In the genomic region with DNA sequence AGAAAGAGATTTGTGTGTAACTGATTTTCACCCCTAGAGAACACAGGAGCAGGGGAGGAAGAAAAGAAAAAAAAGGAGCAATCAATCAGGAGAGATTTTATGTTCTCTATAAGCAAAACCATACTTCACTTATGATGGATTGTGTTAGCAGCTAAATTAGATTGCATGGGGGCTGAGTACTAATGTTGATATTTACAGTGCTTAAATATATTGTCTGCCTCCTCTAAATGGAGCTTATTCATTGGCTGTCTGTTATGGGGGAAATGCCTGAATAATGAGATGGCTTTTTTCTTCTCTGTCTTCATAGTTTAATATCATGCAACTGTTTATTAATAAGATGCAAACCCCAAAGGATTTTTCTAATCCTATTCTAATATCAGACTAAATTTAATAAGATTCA, we compare ENCODE assay signal across 15 mouse cellular contexts.
"Had no signal": no experiment of that assay in that cellular context is flagged by ENCODE, and none has a peak within 500 bp of the region (broad histone marks: within the 10 kb centered on the region; RNA-seq: fewer than 3 reads in every experiment).

No protein-coding gene starts in this region.

- H3K27ac ChIP-seq: stomach, embryonic 15.5 days; stomach, postnatal 0 days had no signal

- DNase-seq: retina, postnatal 1 day; right cerebral cortex, adult 18-20 months; right cerebral cortex, postnatal 14 days; right cerebral cortex, postnatal 25 days; right cerebral cortex, postnatal 4 days; spleen, adult 18-20 months; thymus, adult 18-20 months; thymus, adult 2 months; thymus, postnatal 14 days; thymus, postnatal 25 days; thymus, postnatal 36 days; thymus, postnatal 4 days had no signal

- H3K4me1 ChIP-seq: stomach, embryonic 15.5 days had no signal

- H3K36me3 ChIP-seq: neural tube, embryonic 15.5 days; stomach, embryonic 15.5 days had no signal

- H3K9me3 ChIP-seq: neural tube, embryonic 15.5 days; stomach, embryonic 15.5 days had no signal

- H3K4me3 ChIP-seq: neural tube, embryonic 15.5 days; stomach, embryonic 15.5 days had no signal

- H3K27me3 ChIP-seq: neural tube, embryonic 15.5 days; stomach, embryonic 15.5 days had no signal

- H3K9ac ChIP-seq: neural tube, embryonic 15.5 days; stomach, embryonic 15.5 days had no signal

- H3K4me2 ChIP-seq: neural tube, embryonic 15.5 days; stomach, embryonic 15.5 days had no signal
